9 mouse cellular contexts compared by ENCODE assay signal in genomic region chr13:55011981-55012478, GRCm38 (mm10). TPM values are rescaled to one million over a fixed set of nuclear protein-coding genes. Genes with fewer than 3 reads are reported as not detected.
DNase-seq lines count a peak whose midpoint lies in the region; ATAC-seq and TF ChIP-seq lines count a peak whose summit lies in the region.
"Had no signal": no experiment of that assay in that cellular context is flagged by ENCODE, and none has a peak within 500 bp of the region (broad histone marks: within the 10 kb centered on the region; RNA-seq: fewer than 3 reads in every experiment).

No protein-coding gene starts in this region.

- H3K4me3 ChIP-seq in lung, embryonic 14.5 days (ENCODE audit: low read depth, low read length) = no peak overlapping the region
- H3K4me3 ChIP-seq in hindbrain, embryonic 14.5 days (replicated peaks; ENCODE audit: low read length) = no peak overlapping the region
- no peak overlapping the region for H3K4me3 ChIP-seq in neural tube, embryonic 15.5 days (replicated peaks)
- H3K4me3 ChIP-seq: limb, embryonic 15.5 days; stomach, embryonic 15.5 days had no signal

- TF ChIP-seq CTCF in lung, embryonic 14.5 days (IDR thresholded peaks at IDR 0.05; ENCODE audit: low read depth) = peak; percentile 57

- ATAC-seq in lung, embryonic 14.5 days (ENCODE audit: insufficient read depth) = peak; percentile 35; the same call in 1 of the 2 replicates
- ATAC-seq in hindbrain, embryonic 14.5 days (ENCODE audit: low FRiP score) = peak; percentile 52; the same call in 1 of the 2 replicates
- peak; percentile 23; the same call in 1 of the 2 replicates for ATAC-seq in neural tube, embryonic 15.5 days (ENCODE audit: low FRiP score)

- H3K4me2 ChIP-seq in lung, embryonic 14.5 days = peak overlapping the region; percentile 13
- H3K4me2 ChIP-seq in hindbrain, embryonic 14.5 days (replicated peaks) = peak overlapping the region; percentile 15; the same call in 1 of the 2 replicates
- 0 out of 2 replicates have a peak overlapping the region, but pooled peaks have one; percentile 2 for H3K4me2 ChIP-seq in neural tube, embryonic 15.5 days
- H3K4me2 ChIP-seq: limb, embryonic 15.5 days; stomach, embryonic 15.5 days had no signal

- H3K9ac ChIP-seq in lung, embryonic 14.5 days = no peak overlapping the region
- no peak overlapping the region for H3K9ac ChIP-seq in hindbrain, embryonic 14.5 days
- no peak overlapping the region for H3K9ac ChIP-seq in neural tube, embryonic 15.5 days (replicated peaks)
- H3K9ac ChIP-seq: limb, embryonic 15.5 days; stomach, embryonic 15.5 days had no signal

- H3K9me3 ChIP-seq in lung, embryonic 14.5 days (ENCODE audit: low read depth, low read length) = no peaks in the 10 kb centered on the region
- no peaks in the 10 kb centered on the region for H3K9me3 ChIP-seq in hindbrain, embryonic 14.5 days (ENCODE audit: control insufficient read depth, low read length)
- no peaks in the 10 kb centered on the region for H3K9me3 ChIP-seq in neural tube, embryonic 15.5 days (replicated peaks)
- H3K9me3 ChIP-seq: limb, embryonic 15.5 days; stomach, embryonic 15.5 days had no signal

- WGBS in lung, embryonic 14.5 days = 4% methylated on average over 14 of the region's 14 CpGs
- 3% methylated on average over 14 of the region's 14 CpGs for WGBS in hindbrain, embryonic 14.5 days
- WGBS in neural tube, embryonic 15.5 days = 4% methylated on average over 14 of the region's 14 CpGs

- no peaks in the 10 kb centered on the region for H3K36me3 ChIP-seq in lung, embryonic 14.5 days (ENCODE audit: insufficient read depth)
- no peaks in the 10 kb centered on the region for H3K36me3 ChIP-seq in hindbrain, embryonic 14.5 days (replicated peaks; ENCODE audit: control insufficient read depth, insufficient read depth)
- no peaks in the 10 kb centered on the region for H3K36me3 ChIP-seq in neural tube, embryonic 15.5 days
- H3K36me3 ChIP-seq: limb, embryonic 15.5 days; stomach, embryonic 15.5 days had no signal

- no peak overlapping the region for H3K27ac ChIP-seq in lung, embryonic 14.5 days (ENCODE audit: low read depth)
- H3K27ac ChIP-seq in hindbrain, embryonic 14.5 days = no peak overlapping the region
- H3K27ac ChIP-seq in neural tube, embryonic 15.5 days (replicated peaks) = no peak overlapping the region
- H3K27ac ChIP-seq: limb, embryonic 15.5 days; stomach, embryonic 15.5 days had no signal

- H3K27me3 ChIP-seq in lung, embryonic 14.5 days (ENCODE audit: insufficient read depth, low read length) = no peaks in the 10 kb centered on the region
- peaks cover 24% of the 10 kb centered on the region for H3K27me3 ChIP-seq in hindbrain, embryonic 14.5 days (ENCODE audit: control insufficient read depth, insufficient read depth, low read length)
- H3K27me3 ChIP-seq in neural tube, embryonic 15.5 days (replicated peaks) = 0 out of 2 replicates have a peak, but pooled peaks cover 2% of the 10 kb centered on the region
- H3K27me3 ChIP-seq: limb, embryonic 15.5 days; stomach, embryonic 15.5 days had no signal

- no peaks in the 10 kb centered on the region; the same call in 1 of the 2 replicates for H3K4me1 ChIP-seq in lung, embryonic 14.5 days (ENCODE audit: insufficient read depth)
- peaks cover 26% of the 10 kb centered on the region for H3K4me1 ChIP-seq in hindbrain, embryonic 14.5 days (replicated peaks; ENCODE audit: control insufficient read depth, insufficient read depth, low read length)
- peaks cover 21% of the 10 kb centered on the region for H3K4me1 ChIP-seq in neural tube, embryonic 15.5 days

- DNase-seq in lung, embryonic 14.5 days = peak; percentile 48
- DNase-seq in lung, postnatal 25 days (ENCODE audit: low spot score) = no peak
- DNase-seq in embryo, embryonic 9.5 days (ENCODE audit: extremely low spot score) = peak; percentile 58
- DNase-seq in hindbrain, embryonic 14.5 days (ENCODE audit: low spot score) = peak; percentile 49
- DNase-seq in left cerebral cortex, adult 8-10 months (ENCODE audit: low spot score in 2 of 2) = no peak
- no peak for DNase-seq in ovary, postnatal 14 days (ENCODE audit: low spot score)

RNA-seq across cellular contexts. Expression of gene Hk3, which starts 9.2 kb away (rescaled TPM):
- 1.1 and 1.2 TPM in 2 replicates for polyA plus RNA-seq in lung, embryonic 14.5 days (2014; fragmentation: Nextera tagmentation; extraction: Ambion mirVana)
- polyA plus RNA-seq in hindbrain, embryonic 14.5 days (2014; fragmentation: Nextera tagmentation; extraction: Ambion mirVana) = 0.70 and 0.83 TPM in 2 replicates
- 0.86 and 1.3 TPM in 2 replicates for polyA plus RNA-seq in neural tube, embryonic 15.5 days (2015; fragmentation: Nextera tagmentation; extraction: Ambion mirVana)
- 1 to 10 TPM in 3 of 4 experiments, under 1 TPM in 1; 0.99 to 1.9 (median 1.4) TPM for total RNA-seq in left cerebral cortex, adult 8-10 months (2022)

Comparison
In these comparisons a context has a peak if more than half of its experiments do, and no peak if none do; other contexts are left out.
1. DNase-seq: peak in lung, embryonic 14.5 days (single experiment), embryo, embryonic 9.5 days (single experiment) and hindbrain, embryonic 14.5 days (single experiment); none in lung, postnatal 25 days (single experiment), left cerebral cortex, adult 8-10 months (0 of 2) and ovary, postnatal 14 days (single experiment).
2. Peak in every context shown above with its lines, with median percentiles within 50 percentile points of each other: ATAC-seq and H3K4me2 ChIP-seq.